Mouse (Mus musculus) lung, adult 18-20 months (tissue): ENCODE results near the gene Olfr248.
"Not testable (repeated sequence)": the region's sequence is repeated elsewhere in the genome, so short reads cannot be mapped to it uniquely, and the experiment has no call there.

Experiments used
- DNase-seq, 2 experiments: peaks; one replicate each; pipeline ENCODE4 v3.0.0; 2022; ENCODE audit warnings: mixed read lengths in 2 of 2

Olfr248 gene

DNA sequence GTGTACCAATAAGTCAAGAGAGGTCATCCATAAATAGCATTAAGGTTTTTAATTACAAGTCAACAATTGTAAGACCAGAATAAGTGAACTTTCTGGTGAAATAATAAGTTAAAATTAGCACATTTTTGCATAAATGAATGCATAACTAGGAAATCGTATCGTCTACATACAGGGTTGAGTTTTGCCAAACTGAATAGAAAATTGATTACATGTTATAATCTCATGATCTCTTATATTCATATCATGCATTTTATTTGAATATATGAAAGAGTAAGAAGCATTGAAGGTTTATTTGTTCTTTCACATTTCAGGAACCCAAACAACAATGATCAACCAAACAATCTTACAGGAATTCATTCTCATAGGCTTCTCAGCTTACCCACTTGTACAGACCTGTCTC lies at the start of gene Olfr248:
Olfr248 (plus strand) TSS at position 301 of the 400 bp plus-strand sequence.
- no peak for DNase-seq

DNA sequence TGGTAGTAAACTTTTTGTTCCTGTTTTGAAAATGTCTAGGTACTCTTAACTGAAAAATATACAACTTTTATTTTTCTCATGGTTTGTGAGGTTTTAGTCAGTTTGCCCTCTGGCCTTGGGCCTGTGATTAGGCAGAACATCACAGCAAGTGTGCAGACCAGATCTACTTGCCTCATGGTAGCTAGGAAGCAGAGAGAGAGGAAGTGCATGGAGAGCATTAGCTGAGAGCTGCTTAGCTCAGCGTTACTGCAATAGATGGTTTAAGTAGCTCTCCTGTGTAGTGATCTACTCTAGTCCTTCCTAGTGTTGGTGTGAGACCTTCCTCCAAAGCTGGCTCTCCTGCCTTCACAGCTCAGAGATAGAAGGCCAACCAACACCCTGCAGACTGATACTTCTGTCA lies 37.2 kb upstream of the Olfr248 start:
- DNase-seq = not testable (repeated sequence)

- no peak for DNase-seq
These were observed 36.2 kb upstream of the Olfr248 start for GRCm38 (mm10) chr1:174354640-174355039.

GRCm38 (mm10) chr1:174364882-174365451 lies 25.9 kb upstream of the Olfr248 start, which contains the start of gene Olfr417:
Gene Olfr417 (plus strand): TSS chr1:174365122.
- DNase-seq = no peak

DNA sequence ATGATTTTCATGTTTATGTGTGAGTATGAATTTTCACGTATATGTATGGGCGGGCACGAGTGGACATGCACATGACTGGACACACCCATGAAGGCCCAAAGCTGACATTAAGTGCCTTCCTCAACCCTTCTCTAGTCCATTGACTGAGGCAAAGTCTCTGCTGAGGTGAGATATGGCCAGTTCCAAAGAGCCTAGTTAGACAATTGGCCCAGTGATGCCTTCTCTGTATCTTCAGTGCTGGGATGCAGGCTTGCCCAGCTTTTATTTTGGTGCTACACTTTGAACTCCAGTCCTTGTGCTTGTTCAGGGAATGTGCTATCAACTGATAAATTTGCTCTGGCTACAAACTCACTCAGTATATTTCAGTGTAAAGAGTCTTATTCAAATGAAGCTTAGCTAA lies 17.0 kb upstream of the Olfr248 start:
- no peak for DNase-seq

DNA sequence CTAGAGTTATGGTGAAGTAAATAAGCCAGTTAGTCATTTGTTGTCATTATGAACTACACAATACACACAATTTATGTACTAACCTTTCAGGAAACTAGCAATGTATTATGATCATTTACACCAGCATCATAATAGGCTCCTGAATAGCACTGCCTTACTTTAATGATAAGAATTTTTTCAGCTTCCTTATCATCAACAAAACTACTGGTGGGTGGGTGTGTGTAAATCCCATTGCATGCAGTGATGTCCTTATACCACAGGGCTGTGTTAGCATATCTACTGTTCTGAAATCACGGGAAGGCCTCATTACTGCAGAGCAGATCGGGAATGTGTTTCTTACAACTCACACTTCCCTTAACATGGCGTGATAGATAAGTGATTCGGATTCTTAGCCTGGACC lies 32.1 kb downstream of the Olfr248 start:
- DNase-seq = no peak

DNA sequence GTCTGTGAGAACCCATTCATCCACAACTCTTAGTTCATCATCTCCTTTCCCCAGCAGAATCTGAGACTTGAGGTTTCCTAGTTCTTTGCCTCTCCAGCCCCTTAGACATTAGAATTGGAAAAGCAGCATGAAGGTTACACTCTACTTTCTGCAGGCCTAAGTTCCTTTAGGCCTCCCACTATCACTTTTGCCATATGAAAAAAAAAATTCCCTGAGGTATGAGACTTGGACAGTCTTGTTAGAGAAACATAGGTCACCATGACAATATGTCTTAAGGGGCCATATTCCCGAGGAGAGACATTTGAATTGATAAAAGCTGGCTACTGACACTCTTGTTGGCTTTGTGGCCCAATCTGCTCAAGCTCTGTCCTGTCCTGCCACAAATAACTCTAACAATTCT lies 32.9 kb downstream of the Olfr248 start, which contains the start of gene Olfr414:
Olfr414 (plus strand) TSS at position 301 of the 400 bp plus-strand sequence.
- DNase-seq = no peak

DNA sequence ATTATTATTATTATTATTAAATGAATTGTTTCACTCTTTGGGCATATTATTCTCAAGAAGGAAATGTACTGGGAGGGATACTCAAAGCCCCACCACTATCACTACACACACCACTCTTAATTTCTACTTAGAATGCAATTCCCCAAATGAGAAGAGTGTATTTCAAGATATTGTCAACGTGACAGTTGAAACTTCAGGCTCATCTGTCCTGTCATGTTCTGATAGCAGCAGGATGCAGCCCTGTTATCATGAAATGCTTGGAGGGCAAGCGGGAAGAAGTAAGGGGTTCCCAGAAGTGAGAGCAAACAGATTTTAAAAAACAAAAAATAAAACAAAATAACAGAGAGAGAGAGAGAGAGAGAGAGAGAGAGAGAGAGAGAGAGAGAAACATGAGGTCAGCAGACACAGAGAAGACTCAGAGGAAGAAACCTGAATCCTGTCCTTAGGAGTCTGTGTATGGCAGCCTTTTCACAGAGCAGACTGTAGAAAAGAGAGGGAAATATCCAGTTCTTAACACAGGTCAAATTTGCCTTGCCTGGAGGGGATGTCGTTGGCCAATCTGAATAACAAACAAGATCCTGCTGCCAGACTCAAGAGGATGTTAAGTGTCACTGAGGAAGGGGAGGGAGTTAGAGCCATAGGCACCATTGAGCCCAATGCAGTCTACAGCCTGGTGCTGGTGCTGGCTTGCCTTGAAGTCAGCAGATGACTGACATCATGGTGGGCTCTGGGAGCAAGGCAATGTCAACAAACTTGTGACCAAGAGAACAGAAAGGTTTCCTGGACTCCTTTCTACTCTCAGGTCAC lies 35.5 kb downstream of the Olfr248 start:
- DNase-seq = no peak

DNA sequence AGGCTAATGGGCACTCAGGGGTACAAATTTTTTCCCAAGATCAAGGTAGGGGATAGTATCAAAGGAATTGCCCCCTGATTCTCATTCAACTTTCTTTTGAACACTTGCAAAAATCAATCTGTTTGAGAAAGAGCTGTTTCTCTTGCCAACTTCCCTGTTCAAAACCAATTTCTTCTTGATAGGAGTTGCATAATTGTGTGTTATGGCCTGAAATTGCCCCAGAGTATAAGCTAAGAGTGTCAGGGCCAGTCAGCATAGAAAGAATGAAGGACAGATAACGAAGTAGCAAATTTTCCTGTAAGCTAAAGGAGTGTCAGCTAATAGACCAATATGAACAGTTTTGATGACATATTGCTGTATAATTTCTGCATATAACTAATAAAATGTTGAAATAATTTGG lies 36.6 kb downstream of the Olfr248 start:
- DNase-seq = no peak

DNA sequence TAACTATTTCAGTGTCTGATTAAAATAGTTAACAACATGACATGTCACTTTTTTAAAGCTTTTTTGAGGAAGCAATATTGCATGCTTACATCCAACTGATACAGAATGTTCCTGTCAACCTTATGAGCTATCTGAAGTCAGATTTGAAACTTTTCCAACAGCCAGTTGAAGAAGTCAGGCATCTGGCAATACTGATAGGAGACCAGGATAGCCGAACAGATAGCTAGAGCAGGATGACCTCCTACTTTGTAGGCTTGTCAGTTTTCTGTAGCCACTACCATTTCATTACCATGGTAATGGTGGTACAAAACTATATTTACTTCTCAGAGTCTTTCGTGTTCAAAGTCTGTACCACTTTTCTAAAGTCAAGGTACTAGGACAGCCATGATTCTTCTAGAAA lies 37.6 kb downstream of the Olfr248 start:
- no peak for DNase-seq

GRCm38 (mm10) chr1:174434121-174434520 lies 43.3 kb downstream of the Olfr248 start:
- DNase-seq = no peak
